Mouse (Mus musculus): ENCODE measurements around the gene Hs3st3b1. TPM values are rescaled to one million over a fixed set of nuclear protein-coding genes. Genes with fewer than 3 reads are reported as not detected.

Hs3st3b1 gene
- polyA plus RNA-seq, 1 experiment, result not detected

DNA sequence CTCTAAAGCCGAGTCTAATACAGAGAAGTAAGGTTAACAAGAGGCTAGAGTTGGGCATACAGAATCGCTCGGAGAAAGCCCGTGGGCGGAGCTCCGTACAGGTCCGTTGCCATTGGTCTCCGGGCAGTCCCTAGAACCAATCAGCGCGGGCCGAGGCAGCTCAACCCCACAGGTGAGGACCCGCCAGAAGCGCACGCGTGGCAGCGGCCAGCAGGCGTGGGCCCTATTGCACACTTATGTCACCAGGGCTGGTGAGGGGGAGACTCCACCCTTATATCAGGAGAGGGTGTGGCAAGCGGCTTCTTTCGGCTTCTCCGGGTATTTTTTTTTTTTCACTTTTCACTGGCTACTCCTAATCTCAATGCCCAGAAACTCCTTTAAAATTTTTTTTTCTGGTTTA is 7.7 kb downstream of the Hs3st3b1 start:
- TF ChIP-seq POLR2A (IDR thresholded peaks at IDR 0.05; ENCODE audit: borderline replicate concordance, low read depth, low read length), result no peak
- no peak for TF ChIP-seq CTCF (IDR thresholded peaks at IDR 0.05; ENCODE audit: low read depth, low read length)
- Histone ChIP-seq H3K4me1 (ENCODE audit: control insufficient read depth, insufficient read depth, low read length) (no peaks in the 10 kb centered on the region), H3K4me3 (ENCODE audit: insufficient read depth, low read length) (peak overlapping the region; percentile 50), H3K27ac (ENCODE audit: insufficient read depth, low read depth, low read length) (no peak overlapping the region)

- Histone ChIP-seq H3K27ac (ENCODE audit: insufficient read depth, low read depth, low read length) (no peak overlapping the region), H3K4me3 (ENCODE audit: insufficient read depth, low read length) (peak overlapping the region; percentile 50), H3K4me1 (ENCODE audit: control insufficient read depth, insufficient read depth, low read length) (no peaks in the 10 kb centered on the region)
- TF ChIP-seq CTCF (IDR thresholded peaks at IDR 0.05; ENCODE audit: low read depth, low read length), result no peak
- TF ChIP-seq POLR2A (IDR thresholded peaks at IDR 0.05; ENCODE audit: borderline replicate concordance, low read depth, low read length), result no peak
Measured at GRCm38 (mm10) chr11:63913936-63914335, 8.2 kb downstream of the Hs3st3b1 start.

DNA sequence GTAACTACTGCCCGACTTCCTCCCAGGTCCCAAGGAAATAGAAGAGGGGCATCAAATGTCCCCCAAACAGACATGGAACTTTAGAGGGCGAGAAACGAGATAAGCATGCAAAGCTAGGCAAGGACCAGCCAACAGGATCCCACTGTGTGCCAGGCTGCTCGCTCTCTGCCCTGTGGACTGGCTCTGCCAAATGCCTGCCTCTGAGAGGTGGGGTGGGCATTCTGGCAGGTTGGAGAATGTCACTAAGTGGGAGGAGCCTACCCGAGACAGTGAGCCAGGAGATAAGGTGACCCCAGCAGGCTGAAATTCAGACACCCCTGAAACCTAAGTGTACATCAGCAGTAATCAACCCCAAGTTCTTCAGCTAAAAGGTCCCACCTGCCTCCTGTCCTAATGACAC is 11.1 kb downstream of the Hs3st3b1 start:
- no peak overlapping the region for H3K27ac ChIP-seq (ENCODE audit: insufficient read depth, low read depth, low read length)
- H3K4me1 ChIP-seq (ENCODE audit: control insufficient read depth, insufficient read depth, low read length), result peaks cover 19% of the 10 kb centered on the region
- no peak overlapping the region for H3K4me3 ChIP-seq (ENCODE audit: insufficient read depth, low read length)
- no peak for TF ChIP-seq POLR2A (IDR thresholded peaks at IDR 0.05; ENCODE audit: borderline replicate concordance, low read depth, low read length)
- TF ChIP-seq CTCF (IDR thresholded peaks at IDR 0.05; ENCODE audit: low read depth, low read length), result no peak

- no peak overlapping the region for H3K27ac ChIP-seq (ENCODE audit: insufficient read depth, low read depth, low read length)
- TF ChIP-seq CTCF (IDR thresholded peaks at IDR 0.05; ENCODE audit: low read depth, low read length) (no peak), POLR2A (IDR thresholded peaks at IDR 0.05; ENCODE audit: borderline replicate concordance, low read depth, low read length) (no peak)
- H3K4me1 ChIP-seq (ENCODE audit: control insufficient read depth, insufficient read depth, low read length), result peaks cover 20% of the 10 kb centered on the region
- no peak overlapping the region for H3K4me3 ChIP-seq (ENCODE audit: insufficient read depth, low read length)
Measured at GRCm38 (mm10) chr11:63909961-63910360, 12.1 kb downstream of the Hs3st3b1 start.

DNA sequence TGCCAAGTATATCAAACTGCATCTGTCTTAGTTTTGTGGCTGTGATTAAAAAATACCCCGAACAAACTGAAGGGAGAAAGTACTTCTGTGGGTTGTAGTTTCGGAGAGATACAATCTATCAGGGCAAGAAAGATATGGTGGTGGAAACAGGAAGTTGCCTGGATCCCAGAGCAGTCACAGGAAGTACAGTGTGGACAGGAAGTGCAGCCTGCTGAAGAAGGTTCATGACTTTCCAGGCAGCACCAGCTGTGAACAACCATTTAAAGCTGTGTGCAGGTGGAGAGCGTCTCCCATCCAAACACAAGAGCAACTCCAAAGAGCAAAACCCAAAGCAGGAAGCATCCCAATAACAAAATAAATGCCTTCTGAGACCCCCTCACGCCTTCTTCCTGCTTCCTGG is 13.6 kb downstream of the Hs3st3b1 start:
- no peak overlapping the region for H3K27ac ChIP-seq (ENCODE audit: insufficient read depth, low read depth, low read length)
- TF ChIP-seq CTCF (IDR thresholded peaks at IDR 0.05; ENCODE audit: low read depth, low read length) (no peak), POLR2A (IDR thresholded peaks at IDR 0.05; ENCODE audit: borderline replicate concordance, low read depth, low read length) (no peak)
- no peak overlapping the region for H3K4me3 ChIP-seq (ENCODE audit: insufficient read depth, low read length)
- peaks cover 20% of the 10 kb centered on the region for H3K4me1 ChIP-seq (ENCODE audit: control insufficient read depth, insufficient read depth, low read length)

DNA sequence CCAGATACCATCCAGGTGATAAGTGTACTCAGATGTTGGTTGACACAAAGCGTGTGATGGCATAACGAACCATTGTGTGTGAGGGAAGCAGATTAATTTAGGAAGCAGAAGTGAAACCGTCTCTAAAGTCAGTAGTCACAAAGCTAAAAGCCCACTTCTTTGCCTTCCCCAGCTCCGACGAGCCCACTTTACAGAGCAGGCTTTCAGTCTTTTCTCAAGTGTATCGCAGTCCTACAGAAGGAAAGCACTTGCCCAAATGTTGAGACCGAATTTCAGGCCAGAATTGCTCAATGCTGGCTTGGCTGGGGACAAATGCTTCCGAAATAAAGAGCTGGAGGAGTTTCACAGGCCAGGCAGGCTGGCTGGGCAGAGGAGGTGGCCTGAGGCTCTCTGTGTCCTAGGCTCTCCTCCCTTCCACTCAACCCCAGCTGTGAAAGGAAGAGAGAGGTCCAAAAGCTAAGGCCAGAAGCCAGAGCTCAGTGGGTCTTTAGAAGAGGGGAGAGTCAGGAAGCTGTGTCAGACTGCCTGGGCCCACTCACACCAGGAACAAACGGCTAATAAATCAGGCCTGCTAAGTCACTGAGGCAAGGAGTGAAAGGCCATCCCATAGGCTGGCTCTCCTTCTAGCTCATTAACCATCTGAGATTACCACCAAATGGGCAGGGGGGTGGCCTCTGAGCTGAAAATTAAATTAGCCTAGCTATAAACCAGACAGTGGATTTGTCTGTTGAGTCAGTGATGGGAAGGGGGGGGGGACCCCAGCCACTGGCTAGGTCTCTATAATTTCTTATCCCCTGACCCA is 15.3 kb downstream of the Hs3st3b1 start:
- H3K27ac ChIP-seq (ENCODE audit: insufficient read depth, low read depth, low read length), result peak overlapping the region; percentile 47
- peaks cover 20% of the 10 kb centered on the region for H3K4me1 ChIP-seq (ENCODE audit: control insufficient read depth, insufficient read depth, low read length)
- TF ChIP-seq CTCF (IDR thresholded peaks at IDR 0.05; ENCODE audit: low read depth, low read length) (no peak), POLR2A (IDR thresholded peaks at IDR 0.05; ENCODE audit: borderline replicate concordance, low read depth, low read length) (no peak)
- H3K4me3 ChIP-seq (ENCODE audit: insufficient read depth, low read length), result no peak overlapping the region

DNA sequence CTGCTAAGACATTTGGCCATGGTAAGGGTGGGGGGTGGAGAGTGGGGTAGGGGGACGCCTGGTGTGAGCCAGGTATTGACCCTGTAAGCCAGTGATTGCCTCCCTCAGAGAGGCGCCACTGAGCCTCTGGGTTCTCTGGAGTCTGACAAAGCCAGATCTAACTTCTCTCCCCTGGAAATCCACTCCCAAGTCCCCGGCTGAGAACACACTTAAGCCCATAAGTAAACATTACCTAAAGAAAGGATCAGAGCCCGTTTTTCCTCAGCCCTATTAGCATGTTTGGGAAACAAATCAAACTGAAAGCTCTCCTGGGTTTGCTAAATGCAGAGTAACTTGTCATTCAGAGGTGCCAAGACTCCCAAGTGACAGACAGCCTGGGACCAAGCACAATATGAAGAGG is 17.3 kb downstream of the Hs3st3b1 start:
- no peak overlapping the region for H3K4me3 ChIP-seq (ENCODE audit: insufficient read depth, low read length)
- peaks cover 20% of the 10 kb centered on the region for H3K4me1 ChIP-seq (ENCODE audit: control insufficient read depth, insufficient read depth, low read length)
- TF ChIP-seq CTCF (IDR thresholded peaks at IDR 0.05; ENCODE audit: low read depth, low read length) (no peak), POLR2A (IDR thresholded peaks at IDR 0.05; ENCODE audit: borderline replicate concordance, low read depth, low read length) (no peak)
- H3K27ac ChIP-seq (ENCODE audit: insufficient read depth, low read depth, low read length), result no peak overlapping the region

DNA sequence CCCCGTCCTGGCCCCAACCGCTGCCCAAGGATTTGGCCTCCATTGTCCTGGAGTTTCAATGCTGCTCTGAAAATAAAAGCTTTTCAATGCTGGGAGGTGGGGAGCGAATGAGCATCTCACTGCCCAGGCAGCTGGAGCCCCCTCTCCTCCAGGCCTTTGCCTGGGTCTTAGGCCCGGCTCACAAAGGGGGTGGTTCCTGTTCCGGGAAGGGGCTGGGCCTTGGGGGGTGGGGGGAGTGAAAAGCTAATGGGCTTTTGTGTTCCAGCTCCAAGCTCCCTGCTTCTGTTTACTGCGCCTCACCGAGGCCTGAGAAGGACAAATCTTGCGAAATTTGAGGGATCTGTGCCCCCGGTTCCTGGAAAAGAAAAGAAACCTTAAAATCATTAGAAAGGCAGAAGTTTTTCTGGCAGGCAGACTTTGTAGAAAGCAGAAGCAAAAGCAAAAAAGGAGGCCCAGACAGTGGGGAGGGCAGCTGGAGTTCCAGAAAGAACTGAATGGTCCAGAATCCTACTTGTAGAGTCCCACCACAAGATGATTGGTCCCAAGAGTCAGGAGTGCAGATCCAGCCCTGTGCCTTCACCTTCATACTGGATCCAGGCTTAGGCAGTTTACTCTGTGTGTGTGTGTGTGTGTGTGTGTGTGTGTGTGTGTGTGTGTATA is 23.5 kb downstream of the Hs3st3b1 start:
- Histone ChIP-seq H3K4me1 (ENCODE audit: control insufficient read depth, insufficient read depth, low read length) (peaks cover 5% of the 10 kb centered on the region), H3K4me3 (ENCODE audit: insufficient read depth, low read length) (no peak overlapping the region), H3K27ac (ENCODE audit: insufficient read depth, low read depth, low read length) (no peak overlapping the region)
- TF ChIP-seq CTCF (IDR thresholded peaks at IDR 0.05; ENCODE audit: low read depth, low read length) (no peak), POLR2A (IDR thresholded peaks at IDR 0.05; ENCODE audit: borderline replicate concordance, low read depth, low read length) (no peak)

GRCm38 (mm10) chr11:63897856-63898508 is 24.1 kb downstream of the Hs3st3b1 start:
- H3K4me3 ChIP-seq (ENCODE audit: insufficient read depth, low read length), result no peak overlapping the region
- H3K27ac ChIP-seq (ENCODE audit: insufficient read depth, low read depth, low read length), result no peak overlapping the region
- TF ChIP-seq CTCF (IDR thresholded peaks at IDR 0.05; ENCODE audit: low read depth, low read length) (no peak), POLR2A (IDR thresholded peaks at IDR 0.05; ENCODE audit: borderline replicate concordance, low read depth, low read length) (no peak)
- H3K4me1 ChIP-seq (ENCODE audit: control insufficient read depth, insufficient read depth, low read length), result peaks cover 5% of the 10 kb centered on the region

DNA sequence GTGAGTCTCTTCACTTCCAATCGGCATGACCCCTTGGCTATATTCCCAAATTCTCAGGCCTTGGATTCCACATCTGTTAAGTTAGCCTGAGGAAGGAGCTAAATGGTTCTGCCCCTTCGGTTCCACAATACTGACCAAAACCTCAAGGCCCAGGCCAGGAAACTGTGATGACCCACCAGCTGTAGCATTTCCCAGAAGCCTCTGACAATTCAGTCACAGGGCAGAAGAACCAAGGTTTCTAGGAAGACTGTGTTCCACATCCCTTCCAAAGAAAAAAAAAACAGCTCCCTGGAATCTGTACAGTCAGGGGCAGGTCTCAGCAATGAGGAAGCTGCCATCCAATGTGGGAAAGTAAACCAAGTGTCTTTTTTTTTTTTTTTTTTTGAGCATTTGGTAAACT is 25.1 kb downstream of the Hs3st3b1 start:
- TF ChIP-seq POLR2A (IDR thresholded peaks at IDR 0.05; ENCODE audit: borderline replicate concordance, low read depth, low read length) (no peak), CTCF (IDR thresholded peaks at IDR 0.05; ENCODE audit: low read depth, low read length) (no peak)
- Histone ChIP-seq H3K27ac (ENCODE audit: insufficient read depth, low read depth, low read length) (no peak overlapping the region), H3K4me3 (ENCODE audit: insufficient read depth, low read length) (no peak overlapping the region), H3K4me1 (ENCODE audit: control insufficient read depth, insufficient read depth, low read length) (peaks cover 5% of the 10 kb centered on the region)

Data from bone marrow macrophage, adult 2 months (primary cell).